Comparison of ENCODE assay signal across 23 mouse cellular contexts in genomic region chr16:49962305-49962704, GRCm38 (mm10).
DNase-seq lines count a peak whose midpoint lies in the region; ATAC-seq and TF ChIP-seq lines count a peak whose summit lies in the region.
"Had no signal": no experiment of that assay in that cellular context is flagged by ENCODE, and none has a peak within 500 bp of the region (broad histone marks: within the 10 kb centered on the region; RNA-seq: fewer than 3 reads in every experiment).

No protein-coding gene starts in this region.

- no peak overlapping the region for H3K27ac ChIP-seq in heart, embryonic 12.5 days (ENCODE audit: poor library complexity, severe bottlenecking)
- H3K27ac ChIP-seq in CH12.LX (ENCODE audit: insufficient read depth, low read depth): peak overlapping the region; percentile 7; the same call in 1 of the 2 replicates
- H3K27ac ChIP-seq in midbrain, embryonic 11.5 days (ENCODE audit: low read depth, low read length): no peak overlapping the region
- H3K27ac ChIP-seq: hindbrain, embryonic 15.5 days; limb, embryonic 15.5 days; liver, embryonic 15.5 days; midbrain, embryonic 15.5 days; stomach, embryonic 15.5 days had no signal

- H3K27me3 ChIP-seq in heart, embryonic 12.5 days (replicated peaks): no peaks in the 10 kb centered on the region; the same call in 1 of the 2 replicates
- no peaks in the 10 kb centered on the region for H3K27me3 ChIP-seq in CH12.LX (replicated peaks)
- H3K27me3 ChIP-seq in splenic B cell, adult 2 months (ENCODE audit: control insufficient read depth, insufficient read depth, low read length, poor library complexity, severe bottlenecking): no peaks in the 10 kb centered on the region
- H3K27me3 ChIP-seq in midbrain, embryonic 11.5 days (ENCODE audit: control insufficient read depth, insufficient read depth, low read length): no peaks in the 10 kb centered on the region
- H3K27me3 ChIP-seq: hindbrain, embryonic 15.5 days; limb, embryonic 15.5 days; liver, embryonic 15.5 days; midbrain, embryonic 15.5 days; Patski; stomach, embryonic 15.5 days had no signal

- no peak for TF ChIP-seq POLR2A in CH12.LX (IDR thresholded peaks at IDR 0.05; ENCODE audit: low read depth, low read length)

- TF ChIP-seq CTCF in CH12.LX (conservative IDR thresholded peaks at IDR 0.05 in 1 of 2, IDR thresholded peaks at IDR 0.05 in 1 of 2; ENCODE audit: low read depth in 2 of 2, low read length in 2 of 2): no peak

- peaks cover 21% of the 10 kb centered on the region for H3K4me1 ChIP-seq in heart, embryonic 12.5 days (replicated peaks)
- peaks cover 38 to 77% of the 10 kb centered on the region in 2 experiments for H3K4me1 ChIP-seq in CH12.LX (ENCODE audit: control insufficient read depth in 1 of 2, insufficient read depth in 2 of 2)
- H3K4me1 ChIP-seq in midbrain, embryonic 11.5 days (ENCODE audit: control insufficient read depth, insufficient read depth, low read length): peaks cover 4% of the 10 kb centered on the region; the same call in 1 of the 2 replicates

- TF ChIP-seq RAD21 in CH12.LX (IDR thresholded peaks at IDR 0.05; ENCODE audit: low read depth, low read length): no peak

- in situ Hi-C loops in CH12.LX (cut with MboI; ENCODE audit: low pct_ligation_motif_present, low pct_unique_long_range_greater_than_20kb, low sequenced_read_pairs): no loop called here

- no peak overlapping the region for H3K9ac ChIP-seq in heart, embryonic 12.5 days
- no peak overlapping the region for H3K9ac ChIP-seq in CH12.LX (ENCODE audit: insufficient read depth, low read depth)
- H3K9ac ChIP-seq in midbrain, embryonic 11.5 days (ENCODE audit: low read length): no peak overlapping the region
- H3K9ac ChIP-seq: hindbrain, embryonic 15.5 days; limb, embryonic 15.5 days; liver, embryonic 15.5 days; midbrain, embryonic 15.5 days; stomach, embryonic 15.5 days had no signal

- dilution Hi-C loops in CH12.LX (cut with MboI; ENCODE audit: extremely low pct_ligation_motif_present, extremely low pct_unique_long_range_greater_than_20kb, low sequenced_read_pairs): no loop called here

- no peak for ATAC-seq in heart, embryonic 12.5 days (ENCODE audit: insufficient number of reproducible peaks, low FRiP score)
- no peak for ATAC-seq in midbrain, embryonic 11.5 days (ENCODE audit: low FRiP score)
- ATAC-seq: lung, postnatal 0 days; midbrain, embryonic 15.5 days; Patski had no signal

- peak; percentile 58 for DNase-seq in heart, adult 11 months
- DNase-seq in CH12.LX (ENCODE audit: extremely low read depth): no peak
- DNase-seq in induced T-regulatory cell, adult 2 months (ENCODE audit: low read depth): peak; percentile 85
- DNase-seq in splenic B cell, adult 2 months (ENCODE audit: low read depth, low spot score): peak; percentile 52
- no peak for DNase-seq in urinary bladder, postnatal 14 days (ENCODE audit: low spot score)
- DNase-seq in urinary bladder, postnatal 10 days (ENCODE audit: low spot score): no peak
- DNase-seq in midbrain, embryonic 11.5 days (ENCODE audit: low spot score, missing footprints): no peak
- DNase-seq: adrenal gland, postnatal 14 days; cerebellum, postnatal 10 days; heart, adult 18-20 months; heart, postnatal 36 days; kidney, adult 11 months; layer of hippocampus, postnatal 36 days; thymus, adult 18-20 months had no signal

- no peak overlapping the region for H3K4me3 ChIP-seq in heart, embryonic 12.5 days
- no peak overlapping the region for H3K4me3 ChIP-seq in CH12.LX (replicated peaks in 1 of 3; ENCODE audit: low read depth in 2 of 3, low read length in 2 of 3, poor library complexity in 1 of 3)
- H3K4me3 ChIP-seq in midbrain, embryonic 11.5 days (ENCODE audit: low read depth, low read length): no peak overlapping the region
- H3K4me3 ChIP-seq: hindbrain, embryonic 15.5 days; limb, embryonic 15.5 days; liver, embryonic 15.5 days; midbrain, embryonic 15.5 days; myocyte; stomach, embryonic 15.5 days had no signal

- H3K36me3 ChIP-seq in heart, embryonic 12.5 days: no peaks in the 10 kb centered on the region
- H3K36me3 ChIP-seq in CH12.LX (replicated peaks in 1 of 2; ENCODE audit: control insufficient read depth in 1 of 2, insufficient read depth in 1 of 2, low read length in 1 of 2): peaks cover 0 to 7% of the 10 kb centered on the region in 2 experiments
- no peaks in the 10 kb centered on the region for H3K36me3 ChIP-seq in splenic B cell, adult 2 months (ENCODE audit: control insufficient read depth, insufficient read depth, low read length, poor library complexity, severe bottlenecking)
- no peaks in the 10 kb centered on the region for H3K36me3 ChIP-seq in midbrain, embryonic 11.5 days (ENCODE audit: control insufficient read depth, insufficient read depth, low read length)
- H3K36me3 ChIP-seq: hindbrain, embryonic 15.5 days; limb, embryonic 15.5 days; liver, embryonic 15.5 days; midbrain, embryonic 15.5 days; stomach, embryonic 15.5 days had no signal

- TF ChIP-seq EP300 in CH12.LX (IDR thresholded peaks at IDR 0.05; ENCODE audit: low read length): no peak

- H3K4me2 ChIP-seq in heart, embryonic 12.5 days: no peak overlapping the region
- no peak overlapping the region for H3K4me2 ChIP-seq in CH12.LX (ENCODE audit: insufficient read depth, low read depth, poor library complexity, severe bottlenecking)
- no peak overlapping the region for H3K4me2 ChIP-seq in midbrain, embryonic 11.5 days
- H3K4me2 ChIP-seq: hindbrain, embryonic 15.5 days; limb, embryonic 15.5 days; liver, embryonic 15.5 days; midbrain, embryonic 15.5 days; stomach, embryonic 15.5 days had no signal

- peaks cover 18% of the 10 kb centered on the region for H3K79me2 ChIP-seq in CH12.LX (replicated peaks; ENCODE audit: control insufficient read depth, extremely low read depth, insufficient read depth, poor library complexity, severe bottlenecking)

- WGBS in heart, embryonic 12.5 days: 79% methylated on average over 3 of the region's 3 CpGs
- 91% methylated on average over 3 of the region's 3 CpGs for WGBS in midbrain, embryonic 11.5 days

- no peaks in the 10 kb centered on the region for H3K9me3 ChIP-seq in heart, embryonic 12.5 days (replicated peaks)
- H3K9me3 ChIP-seq in CH12.LX (replicated peaks; ENCODE audit: low read length): no peaks in the 10 kb centered on the region
- no peaks in the 10 kb centered on the region for H3K9me3 ChIP-seq in midbrain, embryonic 11.5 days (ENCODE audit: control insufficient read depth, low read length)
- H3K9me3 ChIP-seq: hindbrain, embryonic 15.5 days; limb, embryonic 15.5 days; liver, embryonic 15.5 days; midbrain, embryonic 15.5 days; stomach, embryonic 15.5 days had no signal

TF ChIP-seq in CH12.LX, 34 proteins besides CTCF, POLR2A, EP300 and RAD21:
- TF ChIP-seq BHLHE40 (IDR thresholded peaks at IDR 0.05; ENCODE audit: low read depth, low read length) (peak; percentile 38; the same call in 1 of the 2 replicates), HCFC1 (IDR thresholded peaks at IDR 0.05; ENCODE audit: low read depth, low read length) (no peak), MAFK (IDR thresholded peaks at IDR 0.05; ENCODE audit: insufficient replicate concordance, low read length) (0 out of 2 replicates have a peak, but pooled peaks have one; percentile 6)

Comparison
In these comparisons a context has a peak if more than half of its experiments do, and no peak if none do; other contexts are left out.
1. DNase-seq: peak in heart, adult 11 months (single experiment), induced T-regulatory cell, adult 2 months (single experiment) and splenic B cell, adult 2 months (single experiment); none in CH12.LX (single experiment), urinary bladder, postnatal 14 days (single experiment), urinary bladder, postnatal 10 days (single experiment) and midbrain, embryonic 11.5 days (single experiment).